Mouse (Mus musculus) gastrocnemius, adult 18-20 months (tissue): ENCODE results near the gene Eif3k. TPM values are rescaled to one million over a fixed set of nuclear protein-coding genes. Genes with fewer than 3 reads are reported as not detected.
A peak's percentile ranks its signal among the peaks of the same experiment; 100 is the strongest.
"Not testable (repeated sequence)": the region's sequence is repeated elsewhere in the genome, so short reads cannot be mapped to it uniquely, and the experiment has no call there.

Experiments used
- DNase-seq: peaks from one replicate; pipeline ENCODE4 v3.0.0; 2021; ENCODE audit warnings: low spot score
- total RNA-seq, 2 experiments: library from RNA; stranded (reverse); gene quantifications; 2 replicates each; pipeline ENCODE4 v1.2.3; 2021

The Eif3k gene
- total RNA-seq, 2 experiments from 2014 or later = 128 TPM

GRCm38 (mm10) chr7:28990766-28991273 is 9.2 kb upstream of the Eif3k start:
- no peak for DNase-seq

GRCm38 (mm10) chr7:28985207-28985606 is 3.5 kb upstream of the Eif3k start:
- DNase-seq = no peak

GRCm38 (mm10) chr7:28984452-28984851 is 2.8 kb upstream of the Eif3k start:
- DNase-seq = no peak

- no peak for DNase-seq
Observed at GRCm38 (mm10) chr7:28983849-28984248, 2.2 kb upstream of the Eif3k start.

GRCm38 (mm10) chr7:28983141-28983564 is 1.5 kb upstream of the Eif3k start:
- DNase-seq = no peak

GRCm38 (mm10) chr7:28982274-28983013 is 780 bp upstream of the Eif3k start:
- DNase-seq = no peak

GRCm38 (mm10) chr7:28977556-28977955 is 4.1 kb downstream of the Eif3k start:
- no peak for DNase-seq

- DNase-seq = no peak
Observed at GRCm38 (mm10) chr7:28973025-28973424, 8.6 kb downstream of the Eif3k start.

- peak; percentile 77 for DNase-seq
Observed at GRCm38 (mm10) chr7:28972542-28972985, 9.1 kb downstream of the Eif3k start.

- DNase-seq = peak; percentile 67
Observed at GRCm38 (mm10) chr7:28971770-28972269, 9.8 kb downstream of the Eif3k start.

- no peak for DNase-seq
Observed at GRCm38 (mm10) chr7:28971029-28971428, 10.6 kb downstream of the Eif3k start.

- DNase-seq = peak; percentile 63
Observed at GRCm38 (mm10) chr7:28969672-28970394, 11.8 kb downstream of the Eif3k start.

- no peak for DNase-seq
Observed at GRCm38 (mm10) chr7:28969271-28969670, 12.4 kb downstream of the Eif3k start.

GRCm38 (mm10) chr7:28968120-28968519 is 13.5 kb downstream of the Eif3k start:
- not testable (repeated sequence) for DNase-seq

- DNase-seq = no peak
Observed at GRCm38 (mm10) chr7:28966751-28967505, 14.7 kb downstream of the Eif3k start.

GRCm38 (mm10) chr7:28966181-28966580 is 15.5 kb downstream of the Eif3k start:
- no peak for DNase-seq

GRCm38 (mm10) chr7:28965346-28965840 is 16.3 kb downstream of the Eif3k start:
- no peak for DNase-seq

- DNase-seq = no peak
Observed at GRCm38 (mm10) chr7:28963399-28963923, 18.2 kb downstream of the Eif3k start.

GRCm38 (mm10) chr7:28961927-28962670 is 19.6 kb downstream of the Eif3k start, which contains the start of gene Actn4:
TSS of gene Actn4 (minus strand) at chr7:28962340.
- peak; percentile 97 for DNase-seq

GRCm38 (mm10) chr7:28961584-28961926 is 20.1 kb downstream of the Eif3k start:
- no peak for DNase-seq
